Mouse (Mus musculus) myocyte (in vitro differentiated cells): Measurements from ENCODE around the gene Csk.

ENCODE experiments used
- E2F4 ChIP-seq: IDR thresholded peaks from one replicate; pipeline ENCODE4 v1.6.1; 2011; ENCODE audit warnings: mild to moderate bottlenecking, control low read depth, moderate library complexity; ENCODE audit not compliant: insufficient read depth
- MYOG ChIP-seq, 3 experiments: IDR thresholded peaks; one replicate each; pipeline ENCODE4 v1.6.1; 2011; ENCODE audit warnings: control low read depth in 2 of 3, low read depth in 2 of 3, mild to moderate bottlenecking in 2 of 3; ENCODE audit not compliant: insufficient read length in 2 of 3, control insufficient read depth in 1 of 3, insufficient read depth in 1 of 3
- POLR2A ChIP-seq: IDR thresholded peaks from one replicate; pipeline ENCODE4 v1.6.1; 2011; ENCODE audit warnings: low read depth, mild to moderate bottlenecking, control low read depth, moderate library complexity; ENCODE audit not compliant: insufficient read length
- TCF3 ChIP-seq: IDR thresholded peaks from one replicate; pipeline ENCODE4 v1.6.1; 2011; ENCODE audit warnings: low read depth, control low read depth; ENCODE audit not compliant: insufficient read length
- USF1 ChIP-seq: IDR thresholded peaks from one replicate; pipeline ENCODE4 v1.6.1; 2011; ENCODE audit warnings: low read depth, mild to moderate bottlenecking, control low read depth, moderate library complexity

GRCm38 (mm10) chr9:57638651-57639459 is 14.6 kb downstream of the Csk start:
- TF ChIP-seq TCF3 (no peak), POLR2A (no peak), E2F4 (no peak), USF1 (no peak), MYOG (IDR thresholded peaks at IDR 0.05; ENCODE audit: control insufficient read depth in 1 of 3, insufficient read depth in 1 of 3, insufficient read length in 2 of 3, low read depth in 2 of 3) (no peak)
